Mouse (Mus musculus): Measurements from ENCODE around the gene Pla2g10.

DNA sequence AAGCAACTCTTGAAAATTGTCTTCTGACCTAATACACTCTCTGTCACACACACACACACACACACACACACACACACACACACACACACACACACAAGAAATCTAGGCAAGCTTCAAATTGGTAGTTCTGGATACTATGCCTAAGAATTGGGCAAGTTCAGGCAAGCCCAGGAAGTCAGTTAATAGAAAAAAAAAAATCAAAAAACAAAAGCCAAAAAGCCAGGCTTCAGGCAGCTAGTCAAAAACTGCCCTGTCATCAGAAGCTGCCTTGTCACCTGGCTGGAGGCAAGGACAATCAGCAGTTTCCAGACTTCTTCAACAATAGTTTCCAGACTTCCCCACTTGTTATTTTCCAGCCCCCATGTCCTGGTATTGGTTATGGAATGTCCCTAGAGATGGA lies 35.6 kb upstream of the Pla2g10 start:
- no peak for TF ChIP-seq POLR2A (IDR thresholded peaks at IDR 0.05; ENCODE audit: borderline replicate concordance, extremely low read depth, insufficient read depth, insufficient read length, poor library complexity, severe bottlenecking)
- TF ChIP-seq CTCF (IDR thresholded peaks at IDR 0.05; ENCODE audit: borderline replicate concordance, extremely low read depth, insufficient read depth, insufficient read length): no peak
